Mouse (Mus musculus) T-helper 1 cell (primary cell): ENCODE measurements around the gene H2al1e.
"Not testable (repeated sequence)": the region's sequence is repeated elsewhere in the genome, so short reads cannot be mapped to it uniquely, and the experiment has no call there.

Experiments used
- in situ Hi-C: fragments of 300-600 bp; cut with MboI, MseI; formaldehyde crosslinking; loops from one replicate; pipeline ENCODE4 v1.15.1; 2025; ENCODE audit warnings: high pct_unique_total_duplicates

H2al1e gene

DNA sequence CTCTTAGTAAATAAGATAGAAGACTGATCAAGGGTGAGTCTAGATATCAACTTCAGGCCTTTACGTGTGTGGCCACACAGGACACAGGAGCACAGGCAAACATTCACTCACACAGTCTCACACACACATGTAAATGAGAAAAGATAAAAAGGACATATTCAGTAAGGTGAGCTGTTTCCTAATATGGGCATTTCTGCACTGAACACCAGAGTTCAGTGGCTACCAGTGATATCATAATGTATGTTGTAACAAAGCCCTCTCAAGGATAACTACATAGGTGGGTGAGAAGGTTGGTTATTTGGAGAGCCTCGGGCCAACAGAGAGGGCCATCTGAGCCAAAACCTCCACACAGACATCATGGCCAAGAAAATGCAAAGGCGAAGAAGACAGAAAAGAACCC lies at the start of gene H2al1e:
Gene H2al1e (plus strand): TSS at position 301 of the 400 bp plus-strand sequence.
- in situ Hi-C loops: loop anchor here (25.0 kb wide), 2 partner anchors 699 to 1449 kb away; no protein-coding TSS in a partner anchor

DNA sequence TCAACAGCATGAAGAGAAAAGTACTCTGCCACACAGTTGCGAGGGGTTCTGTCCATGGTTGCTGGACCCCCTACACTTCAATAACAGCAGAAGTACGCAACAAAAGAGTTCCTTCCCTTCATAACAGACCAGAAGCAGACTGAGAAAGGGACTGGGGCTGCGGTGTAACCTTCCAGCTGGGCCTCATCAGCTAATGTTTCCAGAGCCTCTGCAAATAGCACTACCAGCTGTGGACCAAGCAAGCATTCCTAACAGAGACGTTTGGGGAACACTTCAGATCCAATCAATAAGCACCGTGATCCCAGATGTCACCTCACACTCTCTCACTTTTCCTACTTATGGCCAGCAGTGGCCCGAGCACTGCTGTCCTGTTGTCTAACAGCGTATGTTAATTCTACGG lies 46.8 kb upstream of the H2al1e start:
- in situ Hi-C loops: no loop called here

DNA sequence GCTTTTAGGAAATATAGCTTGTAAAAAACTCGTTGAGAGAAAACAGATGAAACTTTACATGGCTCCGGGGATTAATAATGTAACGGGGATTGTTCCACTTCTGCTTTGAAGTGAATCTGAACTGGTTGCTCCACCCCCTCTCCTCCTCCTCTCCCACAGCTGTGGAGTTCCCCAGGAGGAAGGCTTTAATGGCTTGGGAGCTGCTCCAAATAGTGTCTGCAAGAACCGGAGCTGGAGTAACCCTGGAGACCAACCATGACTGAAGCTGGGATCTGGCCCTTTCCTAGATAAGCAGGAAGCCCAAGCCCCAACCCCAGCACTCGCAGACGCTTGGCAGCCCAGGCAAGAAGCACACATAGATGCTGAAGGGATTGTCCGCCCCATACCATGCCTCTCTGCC lies 43.9 kb upstream of the H2al1e start:
- in situ Hi-C loops: no loop called here

DNA sequence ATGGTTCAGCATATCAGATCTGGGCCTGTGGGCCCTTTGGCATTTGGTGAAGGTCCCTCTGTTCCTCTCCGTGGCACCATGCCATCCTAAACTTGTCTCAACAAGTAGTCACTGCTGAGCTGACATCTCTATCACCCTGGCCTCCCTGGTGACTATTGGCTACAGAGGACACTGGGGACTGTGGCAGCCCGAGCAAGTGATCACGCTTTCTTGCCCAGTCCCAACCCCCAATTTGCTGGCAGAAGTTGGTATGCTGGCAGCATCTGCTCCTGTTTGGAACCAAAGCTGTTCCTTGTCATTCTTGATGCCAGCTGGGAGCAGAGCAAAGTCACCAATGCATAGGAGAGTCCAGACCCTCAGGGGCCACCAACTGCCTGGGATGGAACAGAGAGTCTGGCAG lies 42.7 kb upstream of the H2al1e start:
- in situ Hi-C loops: no loop called here

DNA sequence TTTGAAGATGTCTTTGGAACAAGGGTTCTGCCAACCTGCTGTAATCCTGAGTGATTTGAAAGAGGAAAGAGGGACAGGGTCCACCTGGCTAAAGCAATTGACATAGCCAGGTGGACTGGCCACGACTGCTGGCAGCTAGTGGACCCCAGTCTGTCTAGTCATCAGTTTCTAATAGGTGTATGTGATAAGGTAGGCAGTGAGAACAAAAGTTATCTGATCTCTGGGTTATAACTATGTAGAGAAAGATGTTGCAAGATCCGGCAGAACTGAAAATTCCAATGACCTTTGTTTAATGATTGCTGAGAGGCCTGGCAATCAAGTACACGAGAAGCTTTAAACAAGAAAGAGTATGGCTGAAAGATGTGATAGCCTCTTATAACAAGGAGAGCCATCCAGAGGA lies 38.5 kb upstream of the H2al1e start:
- in situ Hi-C loops: no loop called here

DNA sequence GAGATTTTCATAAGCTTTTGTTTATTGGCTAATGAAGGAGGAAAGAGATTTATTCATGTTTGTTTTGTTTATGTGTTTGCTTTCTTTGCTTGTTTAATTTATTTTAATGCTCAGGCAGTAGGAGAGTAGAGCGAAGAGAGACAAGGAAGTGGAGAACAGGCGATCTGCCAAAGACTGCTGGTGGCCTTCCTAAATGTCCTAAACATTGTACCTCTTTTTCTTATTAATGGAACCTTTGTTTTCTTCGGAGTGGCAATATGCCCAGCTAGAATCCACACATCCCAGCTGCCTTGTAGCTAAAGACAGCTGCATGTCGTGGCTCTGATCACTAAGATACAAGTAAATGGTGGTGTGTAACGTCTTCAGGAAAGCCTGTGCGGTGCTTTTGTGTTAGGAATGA lies 34.7 kb upstream of the H2al1e start:
- in situ Hi-C loops: no loop called here

DNA sequence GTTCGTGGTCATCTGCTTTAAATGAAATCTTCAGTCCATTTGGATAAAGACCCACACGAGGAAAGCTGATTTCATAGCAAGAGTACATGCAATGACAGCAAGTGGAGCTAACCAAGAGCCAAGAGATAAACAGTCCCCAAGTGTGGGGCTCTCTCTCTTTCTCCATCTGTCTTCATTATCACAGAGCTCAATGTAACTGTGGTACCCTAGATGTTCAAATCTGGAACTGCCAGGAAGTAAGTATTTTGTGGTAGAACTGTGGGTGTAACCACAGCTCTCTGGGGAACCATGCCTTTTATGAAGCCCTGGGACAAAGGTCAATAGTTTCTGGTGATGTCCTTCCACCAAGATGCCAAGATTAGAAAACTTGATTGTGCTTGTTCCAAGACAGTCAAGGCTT lies 31.0 kb upstream of the H2al1e start:
- in situ Hi-C loops: loop anchor here (5.0 kb wide), 1 partner anchor 37 kb away; the partner anchor contains the start of genes H2al1f and H2al1g

DNA sequence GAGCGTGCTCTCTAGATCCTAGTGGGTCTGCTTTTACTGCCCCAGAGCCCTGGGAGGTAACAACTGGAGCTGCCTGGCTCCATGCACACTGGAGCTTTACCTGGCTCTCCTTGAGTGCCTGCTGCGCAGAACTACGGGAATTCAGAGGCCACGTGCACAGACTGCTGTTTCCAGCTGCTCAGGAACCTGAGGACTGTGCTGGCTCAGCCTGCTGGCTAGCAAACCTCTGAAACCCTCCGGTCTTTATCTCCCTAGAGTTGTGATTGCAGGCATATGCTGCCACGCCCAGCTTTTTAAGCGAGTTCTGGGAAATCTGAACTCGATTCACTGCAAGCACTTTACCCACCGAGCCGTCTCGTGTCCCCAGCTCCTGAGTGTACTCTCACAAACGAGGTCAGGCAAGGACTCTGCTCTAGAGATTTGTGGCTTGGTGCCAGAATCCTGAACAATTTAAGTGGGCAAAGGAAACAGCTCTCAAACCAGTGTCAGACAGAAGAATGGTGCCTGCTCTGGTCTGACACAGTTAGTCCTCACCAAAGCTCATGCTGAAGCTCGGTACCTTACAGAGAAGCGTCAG lies 23.3 kb upstream of the H2al1e start:
- in situ Hi-C loops: no loop called here

DNA sequence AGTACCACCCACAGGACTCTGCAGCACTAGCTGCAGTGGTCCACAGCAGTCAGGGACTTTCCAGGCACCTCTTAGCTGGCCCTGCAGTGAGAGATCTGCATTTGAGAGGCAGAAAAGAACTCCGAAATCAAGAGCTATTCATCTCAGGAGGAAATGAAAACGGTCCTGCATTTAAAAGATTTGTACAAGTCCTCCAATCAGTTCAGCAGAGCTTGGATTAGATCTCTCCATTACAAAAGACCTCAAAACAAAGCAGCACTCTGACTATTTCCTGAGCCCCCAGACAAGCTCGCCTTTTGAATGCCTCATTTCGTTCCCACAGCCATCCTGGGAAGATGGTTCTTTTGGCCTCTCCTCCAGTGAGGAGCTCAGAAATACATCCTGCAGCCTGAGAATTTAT lies 22.5 kb upstream of the H2al1e start:
- in situ Hi-C loops: no loop called here

DNA sequence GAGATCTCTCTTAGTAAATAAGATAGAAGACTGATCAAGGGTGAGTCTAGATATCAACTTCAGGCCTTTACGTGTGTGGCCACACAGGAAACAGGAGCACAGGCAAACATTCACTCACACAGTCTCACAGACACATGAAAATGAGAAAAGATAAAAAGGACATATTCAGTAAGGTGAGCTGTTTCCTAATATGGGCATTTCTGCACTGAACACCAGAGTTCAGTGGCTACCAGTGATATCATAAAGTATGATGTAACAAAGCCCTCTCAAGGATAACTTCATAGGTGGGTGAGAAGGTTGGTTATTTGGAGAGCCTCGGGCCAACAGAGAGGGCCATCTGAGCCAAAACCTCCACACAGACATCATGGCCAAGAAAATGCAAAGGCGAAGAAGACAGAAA lies 12.8 kb upstream of the H2al1e start, which contains the start of gene H2al1a:
Gene H2al1a (plus strand): TSS at position 301 of the 400 bp plus-strand sequence.
- in situ Hi-C loops: not testable (repeated sequence)

DNA sequence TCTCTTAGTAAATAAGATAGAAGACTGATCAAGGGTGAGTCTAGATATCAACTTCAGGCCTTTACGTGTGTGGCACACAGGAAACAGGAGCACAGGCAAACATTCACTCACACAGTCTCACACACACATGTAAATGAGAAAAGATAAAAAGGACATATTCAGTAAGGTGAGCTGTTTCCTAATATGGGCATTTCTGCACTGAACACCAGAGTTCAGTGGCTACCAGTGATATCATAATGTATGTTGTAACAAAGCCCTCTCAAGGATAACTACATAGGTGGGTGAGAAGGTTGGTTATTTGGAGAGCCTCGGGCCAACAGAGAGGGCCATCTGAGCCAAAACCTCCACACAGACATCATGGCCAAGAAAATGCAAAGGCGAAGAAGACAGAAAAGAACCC lies 9.6 kb upstream of the H2al1e start, which contains the start of gene H2al1b:
Gene H2al1b (plus strand): TSS at position 301 of the 400 bp plus-strand sequence.
- in situ Hi-C loops: loop anchor here (25.0 kb wide), 2 partner anchors 690 to 1440 kb away; no protein-coding TSS in a partner anchor

DNA sequence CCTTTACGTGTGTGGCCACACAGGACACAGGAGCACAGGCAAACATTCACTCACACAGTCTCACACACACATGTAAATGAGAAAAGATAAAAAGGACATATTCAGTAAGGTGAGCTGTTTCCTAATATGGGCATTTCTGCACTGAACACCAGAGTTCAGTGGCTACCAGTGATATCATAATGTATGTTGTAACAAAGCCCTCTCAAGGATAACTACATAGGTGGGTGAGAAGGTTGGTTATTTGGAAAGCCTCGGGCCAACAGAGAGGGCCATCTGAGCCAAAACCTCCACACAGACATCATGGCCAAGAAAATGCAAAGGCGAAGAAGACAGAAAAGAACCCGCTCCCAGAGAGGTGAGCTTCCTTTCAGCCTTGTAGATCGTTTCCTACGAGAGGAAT lies 6.4 kb upstream of the H2al1e start, which contains the start of gene H2al1c:
Gene H2al1c (plus strand): TSS at position 301 of the 400 bp plus-strand sequence.
- in situ Hi-C loops: loop anchor here (25.0 kb wide), 2 partner anchors 693 to 1443 kb away; no protein-coding TSS in a partner anchor

DNA sequence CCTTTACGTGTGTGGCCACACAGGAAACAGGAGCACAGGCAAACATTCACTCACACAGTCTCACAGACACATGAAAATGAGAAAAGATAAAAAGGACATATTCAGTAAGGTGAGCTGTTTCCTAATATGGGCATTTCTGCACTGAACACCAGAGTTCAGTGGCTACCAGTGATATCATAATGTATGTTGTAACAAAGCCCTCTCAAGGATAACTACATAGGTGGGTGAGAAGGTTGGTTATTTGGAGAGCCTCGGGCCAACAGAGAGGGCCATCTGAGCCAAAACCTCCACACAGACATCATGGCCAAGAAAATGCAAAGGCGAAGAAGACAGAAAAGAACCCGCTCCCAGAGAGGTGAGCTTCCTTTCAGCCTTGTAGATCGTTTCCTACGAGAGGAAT lies 3.2 kb upstream of the H2al1e start, which contains the start of gene H2al1d:
Gene H2al1d (plus strand): TSS at position 301 of the 400 bp plus-strand sequence.
- in situ Hi-C loops: loop anchor here (25.0 kb wide), 2 partner anchors 696 to 1446 kb away; no protein-coding TSS in a partner anchor

DNA sequence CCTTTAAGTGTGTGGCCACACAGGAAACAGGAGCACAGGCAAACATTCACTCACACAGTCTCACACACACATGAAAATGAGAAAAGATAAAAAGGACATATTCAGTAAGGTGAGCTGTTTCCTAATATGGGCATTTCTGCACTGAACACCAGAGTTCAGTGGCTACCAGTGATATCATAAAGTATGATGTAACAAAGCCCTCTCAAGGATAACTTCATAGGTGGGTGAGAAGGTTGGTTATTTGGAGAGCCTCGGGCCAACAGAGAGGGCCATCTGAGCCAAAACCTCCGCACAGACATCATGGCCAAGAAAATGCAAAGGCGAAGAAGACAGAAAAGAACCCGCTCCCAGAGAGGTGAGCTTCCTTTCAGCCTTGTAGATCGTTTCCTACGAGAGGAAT lies 3.1 kb downstream of the H2al1e start, which contains the start of gene H2al1f:
Gene H2al1f (plus strand): TSS at position 301 of the 400 bp plus-strand sequence.
- in situ Hi-C loops: loop anchor here (5.0 to 25.0 kb wide), 3 partner anchors 33 to 1453 kb away; no protein-coding TSS in a partner anchor

DNA sequence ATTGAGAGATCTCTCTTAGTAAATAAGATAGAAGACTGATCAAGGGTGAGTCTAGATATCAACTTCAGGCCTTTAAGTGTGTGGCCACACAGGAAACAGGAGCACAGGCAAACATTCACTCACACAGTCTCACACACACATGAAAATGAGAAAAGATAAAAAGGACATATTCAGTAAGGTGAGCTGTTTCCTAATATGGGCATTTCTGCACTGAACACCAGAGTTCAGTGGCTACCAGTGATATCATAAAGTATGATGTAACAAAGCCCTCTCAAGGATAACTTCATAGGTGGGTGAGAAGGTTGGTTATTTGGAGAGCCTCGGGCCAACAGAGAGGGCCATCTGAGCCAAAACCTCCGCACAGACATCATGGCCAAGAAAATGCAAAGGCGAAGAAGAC lies 6.2 kb downstream of the H2al1e start, which contains the start of gene H2al1g:
Gene H2al1g (plus strand): TSS at position 301 of the 400 bp plus-strand sequence.
- in situ Hi-C loops: loop anchor here (5.0 to 25.0 kb wide), 3 partner anchors 36 to 1456 kb away; no protein-coding TSS in a partner anchor

DNA sequence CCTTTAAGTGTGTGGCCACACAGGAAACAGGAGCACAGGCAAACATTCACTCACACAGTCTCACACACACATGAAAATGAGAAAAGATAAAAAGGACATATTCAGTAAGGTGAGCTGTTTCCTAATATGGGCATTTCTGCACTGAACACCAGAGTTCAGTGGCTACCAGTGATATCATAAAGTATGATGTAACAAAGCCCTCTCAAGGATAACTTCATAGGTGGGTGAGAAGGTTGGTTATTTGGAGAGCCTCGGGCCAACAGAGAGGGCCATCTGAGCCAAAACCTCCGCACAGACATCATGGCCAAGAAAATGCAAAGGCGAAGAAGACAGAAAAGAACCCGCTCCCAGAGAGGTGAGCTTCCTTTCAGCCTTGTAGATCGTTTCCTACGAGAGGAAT lies 9.5 kb downstream of the H2al1e start, which contains the start of gene H2al1h:
Gene H2al1h (plus strand): TSS at position 301 of the 400 bp plus-strand sequence.
- in situ Hi-C loops: loop anchor here (25.0 kb wide), 2 partner anchors 709 to 1459 kb away; no protein-coding TSS in a partner anchor

DNA sequence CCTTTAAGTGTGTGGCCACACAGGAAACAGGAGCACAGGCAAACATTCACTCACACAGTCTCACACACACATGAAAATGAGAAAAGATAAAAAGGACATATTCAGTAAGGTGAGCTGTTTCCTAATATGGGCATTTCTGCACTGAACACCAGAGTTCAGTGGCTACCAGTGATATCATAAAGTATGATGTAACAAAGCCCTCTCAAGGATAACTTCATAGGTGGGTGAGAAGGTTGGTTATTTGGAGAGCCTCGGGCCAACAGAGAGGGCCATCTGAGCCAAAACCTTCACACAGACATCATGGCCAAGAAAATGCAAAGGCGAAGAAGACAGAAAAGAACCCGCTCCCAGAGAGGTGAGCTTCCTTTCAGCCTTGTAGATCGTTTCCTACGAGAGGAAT lies 12.6 kb downstream of the H2al1e start, which contains the start of gene H2al1i:
Gene H2al1i (plus strand): TSS at position 301 of the 400 bp plus-strand sequence.
- in situ Hi-C loops: loop anchor here (25.0 kb wide), 2 partner anchors 712 to 1462 kb away; no protein-coding TSS in a partner anchor

DNA sequence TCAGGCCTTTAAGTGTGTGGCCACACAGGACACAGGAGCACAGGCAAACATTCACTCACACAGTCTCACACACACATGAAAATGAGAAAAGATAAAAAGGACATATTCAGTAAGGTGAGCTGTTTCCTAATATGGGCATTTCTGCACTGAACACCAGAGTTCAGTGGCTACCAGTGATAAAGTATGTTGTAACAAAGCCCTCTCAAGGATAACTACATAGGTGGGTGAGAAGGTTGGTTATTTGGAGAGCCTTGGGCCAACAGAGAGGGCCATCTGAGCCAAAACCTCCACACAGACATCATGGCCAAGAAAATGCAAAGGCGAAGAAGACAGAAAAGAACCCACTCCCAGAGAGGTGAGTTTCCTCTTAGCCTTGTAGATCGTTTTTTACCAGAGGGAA lies 15.8 kb downstream of the H2al1e start, which contains the start of gene H2al1j:
Gene H2al1j (plus strand): TSS at position 301 of the 400 bp plus-strand sequence.
- in situ Hi-C loops: not testable (repeated sequence)

DNA sequence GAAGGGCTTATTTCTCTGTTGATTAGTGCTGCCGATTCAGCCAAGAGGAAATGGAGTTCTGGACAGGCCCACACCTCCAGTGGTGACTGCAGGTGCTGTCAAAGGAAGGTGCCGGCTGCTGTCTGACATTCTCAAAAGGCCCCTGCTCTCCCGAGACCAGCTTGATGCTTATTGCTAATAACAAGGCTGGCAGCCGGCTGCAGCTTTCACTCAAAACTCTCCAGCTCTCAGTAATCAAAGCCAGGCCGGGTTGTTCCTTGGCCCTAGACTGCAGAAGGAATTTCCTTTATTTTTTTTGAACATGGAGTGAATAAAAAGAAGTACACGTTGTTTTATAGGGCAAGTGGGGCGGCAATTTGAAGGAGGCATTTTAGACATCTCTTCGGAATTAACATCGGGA lies 34.0 kb downstream of the H2al1e start:
- in situ Hi-C loops: no loop called here

DNA sequence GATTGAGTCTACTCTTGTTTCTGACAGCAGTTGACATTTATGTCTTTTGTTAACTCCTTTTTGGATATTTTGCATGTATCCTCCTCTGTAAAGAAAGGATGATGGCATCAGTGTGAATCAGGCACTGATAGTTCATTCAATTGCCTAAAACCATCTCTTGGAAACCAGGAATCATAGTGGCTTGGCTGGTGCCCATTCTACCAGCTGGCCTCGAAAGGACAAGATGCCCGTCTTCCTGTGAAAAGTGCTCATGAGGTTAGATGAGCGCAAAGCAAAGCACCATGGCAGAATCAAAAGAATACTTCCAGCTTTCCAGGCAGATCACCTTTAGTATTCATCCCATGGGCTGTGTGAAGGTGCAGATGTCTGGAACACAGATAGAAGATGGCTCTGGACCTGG lies 35.0 kb downstream of the H2al1e start:
- in situ Hi-C loops: no loop called here

DNA sequence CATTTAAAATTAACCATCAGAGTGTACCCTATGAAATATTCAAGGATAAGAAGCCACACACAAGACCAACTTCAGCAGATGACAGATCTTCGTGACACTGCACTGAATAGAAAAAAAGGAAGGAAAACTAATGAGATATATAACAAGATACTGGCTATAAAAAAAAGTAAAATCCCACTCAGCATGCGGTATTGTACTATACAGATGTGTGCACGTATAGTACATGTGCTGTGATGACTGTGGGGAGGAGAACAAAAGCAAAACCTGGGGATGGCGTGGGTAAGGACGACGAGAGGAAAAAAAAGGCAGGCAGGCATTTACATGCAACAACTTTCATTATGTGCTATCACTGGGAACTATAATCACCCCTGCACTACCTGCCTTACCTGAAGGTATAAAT lies 49.1 kb downstream of the H2al1e start:
- in situ Hi-C loops: no loop called here

DNA sequence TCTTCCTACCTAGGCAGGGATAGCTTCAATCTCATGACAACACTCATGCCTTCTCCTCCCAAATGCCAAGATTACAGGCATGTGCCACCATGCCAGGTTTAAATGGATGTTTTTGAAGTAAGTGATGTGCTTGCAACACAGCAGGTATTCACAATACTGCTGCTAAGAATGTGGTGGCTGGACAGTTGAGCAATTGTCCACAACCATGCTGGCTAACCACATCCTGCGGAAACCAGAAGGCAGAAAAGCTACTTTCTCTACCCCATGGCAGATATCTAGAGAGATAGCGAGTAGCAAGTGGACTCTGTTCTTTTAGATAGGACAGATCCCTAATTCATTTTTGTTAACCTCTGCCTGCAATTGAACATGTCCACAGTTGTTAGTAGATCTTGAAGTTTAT lies 49.5 kb downstream of the H2al1e start:
- in situ Hi-C loops: no loop called here
